Mouse (Mus musculus): ENCODE measurements around the gene Zfp629.
"Not testable (repeated sequence)": the region's sequence is repeated elsewhere in the genome, so short reads cannot be mapped to it uniquely, and the experiment has no call there.

Zfp629 gene

GRCm38 (mm10) chr7:127614891-127615843 lies at the start of gene Zfp629:
Gene Zfp629, minus strand, starts transcription at chr7:127615797.
- peak; percentile 72 for DNase-seq (ENCODE audit: low spot score)

GRCm38 (mm10) chr7:127662926-127663325 lies 47.3 kb upstream of the Zfp629 start:
- DNase-seq (ENCODE audit: low spot score) = no peak

GRCm38 (mm10) chr7:127661833-127662232 lies 46.2 kb upstream of the Zfp629 start:
- DNase-seq (ENCODE audit: low spot score) = no peak

DNA sequence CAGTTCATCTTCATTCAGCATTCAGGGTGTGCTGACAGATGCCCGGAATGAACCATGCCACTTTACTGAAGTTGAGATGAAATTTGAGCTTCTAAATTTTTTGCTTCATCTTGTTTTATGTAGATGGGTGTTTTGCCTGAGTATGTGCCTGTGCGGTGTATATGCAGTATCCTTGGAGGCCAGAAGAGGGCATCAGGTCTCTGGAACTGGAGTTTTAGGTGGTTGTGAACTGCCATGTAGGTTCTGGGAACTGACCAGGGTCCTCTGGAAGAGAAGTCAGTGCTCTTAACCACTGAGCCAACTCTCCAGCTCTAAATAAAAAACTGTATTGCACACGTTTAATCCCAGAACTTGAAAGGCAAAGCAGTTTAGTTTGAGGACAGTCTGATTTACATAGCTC lies 45.3 kb upstream of the Zfp629 start:
- no peak for DNase-seq (ENCODE audit: low spot score)

- DNase-seq (ENCODE audit: low spot score) = peak; percentile 61
Observed at GRCm38 (mm10) chr7:127656946-127657345, 41.3 kb upstream of the Zfp629 start.

GRCm38 (mm10) chr7:127654318-127654717 lies 38.7 kb upstream of the Zfp629 start:
- DNase-seq (ENCODE audit: low spot score) = no peak

DNA sequence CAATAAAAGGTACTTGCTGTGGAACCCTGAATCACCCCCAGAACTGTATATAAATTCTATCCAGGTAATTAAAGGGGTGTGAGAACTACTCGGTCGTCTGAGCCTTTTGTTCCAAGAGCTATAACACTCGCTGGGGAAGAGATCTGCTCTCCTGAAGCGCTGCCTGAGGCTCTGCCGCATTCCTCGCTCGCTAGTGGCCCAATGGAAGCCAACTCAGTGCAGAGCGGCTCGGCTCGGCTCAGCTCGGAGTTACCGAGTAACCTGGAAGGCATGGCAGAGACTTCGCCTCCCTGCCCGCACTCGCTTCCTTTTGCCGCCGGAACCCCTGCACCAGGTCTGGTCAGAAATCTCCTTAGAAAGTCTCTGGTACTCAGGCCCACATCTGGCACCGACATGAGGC lies 36.5 kb upstream of the Zfp629 start:
- no peak for DNase-seq (ENCODE audit: low spot score)

- no peak for DNase-seq (ENCODE audit: low spot score)
Observed at GRCm38 (mm10) chr7:127651624-127652023, 36.0 kb upstream of the Zfp629 start.

DNA sequence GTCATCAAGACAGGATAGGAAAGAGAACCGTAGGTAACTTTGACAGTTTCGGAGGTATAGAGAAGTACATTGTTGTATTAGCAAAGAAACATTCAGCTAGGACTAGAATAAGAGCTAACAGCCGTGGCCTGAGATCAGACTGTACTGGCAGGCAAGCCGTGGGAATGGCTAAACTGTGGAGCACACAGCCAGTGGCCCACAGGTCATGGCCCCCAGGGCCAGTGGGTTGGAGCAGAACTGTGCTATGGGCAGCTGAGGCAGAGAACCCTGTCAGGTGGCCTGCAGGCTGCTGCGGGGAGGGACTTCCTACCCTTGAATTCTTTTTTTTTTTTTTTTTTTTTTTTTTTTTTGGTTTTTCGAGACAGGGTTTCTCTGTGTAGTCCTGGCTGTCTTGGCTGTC lies 33.6 kb upstream of the Zfp629 start:
- no peak for DNase-seq (ENCODE audit: low spot score)

DNA sequence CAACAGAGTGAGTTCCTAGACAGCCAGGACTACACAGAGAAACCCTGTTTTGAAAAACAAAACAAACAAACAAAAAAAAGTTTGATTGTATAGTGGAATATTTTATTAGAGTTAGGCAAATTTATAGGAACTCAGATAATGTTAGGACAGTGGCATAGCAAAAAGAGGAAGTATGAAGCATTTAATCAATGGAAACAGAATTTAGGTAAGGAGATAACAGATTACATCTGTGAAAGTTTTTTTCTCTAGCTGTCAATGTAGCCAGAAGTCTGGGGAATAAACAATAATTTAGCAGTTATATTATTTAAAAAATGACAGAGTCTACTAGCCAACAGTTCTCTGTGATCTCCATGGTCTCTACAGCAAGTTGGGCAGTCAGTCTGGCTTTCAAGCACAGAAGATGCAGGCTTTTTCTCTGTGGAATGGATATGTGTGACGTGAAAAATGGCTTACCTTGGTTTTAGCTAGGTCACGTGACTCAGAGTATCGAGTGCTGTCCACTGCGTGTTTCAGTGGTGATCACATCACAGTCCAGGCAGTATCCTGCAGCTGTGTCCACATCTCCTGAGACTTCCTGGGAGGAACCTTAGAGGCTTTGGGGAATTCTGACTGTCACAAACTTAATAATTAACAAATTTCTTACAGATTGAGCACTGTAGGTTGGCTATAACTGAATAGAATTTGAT lies 33.1 kb upstream of the Zfp629 start:
- no peak for DNase-seq (ENCODE audit: low spot score)

GRCm38 (mm10) chr7:127647576-127647975 lies 32.0 kb upstream of the Zfp629 start:
- peak; percentile 11 for DNase-seq (ENCODE audit: low spot score)

GRCm38 (mm10) chr7:127646363-127646762 lies 30.8 kb upstream of the Zfp629 start:
- no peak for DNase-seq (ENCODE audit: low spot score)

DNA sequence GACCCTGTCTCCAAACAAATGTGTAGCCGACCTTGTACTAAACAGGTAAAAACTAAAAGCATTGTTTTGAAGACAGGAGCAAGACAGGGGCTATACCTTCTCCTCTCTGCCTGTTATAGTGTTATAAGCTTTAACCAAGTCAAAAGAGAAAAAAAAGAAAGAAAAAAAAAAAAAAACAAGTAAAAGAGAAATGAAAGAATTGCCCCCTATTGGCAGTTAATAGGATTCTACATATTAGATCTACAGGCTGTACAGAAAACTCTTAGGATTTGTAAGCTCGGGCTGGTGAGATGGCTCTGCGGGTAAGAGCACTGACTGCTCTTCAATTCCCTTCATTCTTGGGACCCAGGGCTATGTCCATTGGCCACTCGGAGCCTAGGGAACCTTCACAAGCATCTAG lies 26.7 kb upstream of the Zfp629 start:
- no peak for DNase-seq (ENCODE audit: low spot score)

DNA sequence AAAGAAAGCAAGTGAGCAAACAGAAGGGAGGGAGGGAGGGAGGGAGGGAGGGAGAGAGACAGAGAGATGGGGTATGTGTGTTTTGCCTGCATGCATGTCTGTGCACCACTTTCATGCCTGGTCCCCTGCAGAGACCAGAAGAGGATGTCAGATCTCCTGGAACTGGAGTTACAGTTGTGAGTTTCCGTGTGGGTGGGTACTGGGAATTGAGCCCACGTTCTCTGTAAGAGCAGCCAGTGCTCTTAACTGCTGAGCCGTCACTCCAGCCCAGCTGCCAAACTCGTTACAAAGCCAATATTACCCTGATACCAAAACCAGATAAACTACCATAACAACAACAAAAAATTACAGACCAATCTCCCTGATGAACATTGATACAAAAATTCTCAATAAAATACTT lies 25.7 kb upstream of the Zfp629 start:
- no peak for DNase-seq (ENCODE audit: low spot score)

DNA sequence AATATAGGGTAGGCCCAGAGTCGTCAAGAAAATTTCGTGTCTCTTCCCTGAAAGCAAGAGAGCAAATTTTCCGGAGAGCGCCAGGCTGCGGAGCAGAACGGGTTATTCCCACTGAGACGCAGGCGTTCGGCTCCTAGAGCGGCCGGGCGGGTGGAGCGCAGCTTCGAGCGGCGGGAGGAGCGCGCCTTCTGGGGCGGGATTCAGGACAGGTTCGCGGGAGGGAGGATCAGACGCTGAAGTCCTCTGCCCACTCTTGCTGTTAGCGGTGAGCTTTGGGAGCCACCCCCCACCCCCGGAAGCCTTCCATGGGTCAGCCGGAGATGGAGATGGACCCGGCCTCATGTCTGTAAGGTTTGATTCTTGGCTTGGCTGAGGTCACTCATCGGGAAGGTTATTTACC lies 21.4 kb upstream of the Zfp629 start:
- DNase-seq (ENCODE audit: low spot score) = peak; percentile 83

DNA sequence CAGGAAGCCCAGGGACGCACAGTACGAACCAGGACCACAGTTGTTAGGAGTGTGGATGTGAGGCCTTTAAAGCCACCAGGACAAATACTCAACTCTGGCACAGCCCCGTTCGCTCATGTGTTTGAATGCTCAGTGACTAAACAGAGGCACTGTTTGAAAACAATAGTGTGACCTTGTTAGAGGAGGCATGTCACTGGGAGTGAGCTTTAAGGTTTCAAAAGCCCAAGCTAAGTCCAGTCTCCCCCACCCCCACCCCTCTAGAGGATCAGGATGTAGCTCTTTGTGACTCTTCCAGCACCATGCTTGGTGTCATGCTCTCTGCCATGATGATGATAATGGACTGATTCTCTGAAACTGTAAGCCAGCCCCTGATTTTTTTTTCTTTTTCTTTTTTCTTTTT lies 15.8 kb upstream of the Zfp629 start:
- DNase-seq (ENCODE audit: low spot score) = no peak

GRCm38 (mm10) chr7:127628646-127629045 lies 13.0 kb upstream of the Zfp629 start:
- DNase-seq (ENCODE audit: low spot score) = no peak

- no peak for DNase-seq (ENCODE audit: low spot score)
Observed at GRCm38 (mm10) chr7:127626471-127626870, 10.9 kb upstream of the Zfp629 start.

- no peak for DNase-seq (ENCODE audit: low spot score)
Observed at GRCm38 (mm10) chr7:127626039-127626438, 10.4 kb upstream of the Zfp629 start.

DNA sequence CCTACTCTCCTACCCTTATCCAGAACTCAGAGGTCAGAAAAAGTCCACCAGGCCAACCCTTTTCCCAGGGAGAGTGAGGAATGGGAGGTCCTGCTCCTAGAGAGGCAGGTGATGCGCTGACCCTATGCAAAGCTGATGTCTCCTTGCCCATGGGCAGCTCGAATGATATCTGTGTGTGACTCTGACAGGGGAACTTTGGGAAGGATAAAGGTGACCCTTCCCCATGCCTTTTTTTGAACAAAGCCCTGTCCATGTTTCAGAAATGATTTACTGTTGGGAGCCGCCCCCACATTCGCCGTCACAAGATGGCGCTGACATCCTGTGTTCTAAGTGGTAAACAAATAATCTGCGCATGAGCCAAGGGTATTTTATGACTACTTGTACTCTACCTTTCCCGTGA lies 2.8 kb upstream of the Zfp629 start:
- DNase-seq (ENCODE audit: low spot score) = not testable (repeated sequence)

- DNase-seq (ENCODE audit: low spot score) = no peak
Observed at GRCm38 (mm10) chr7:127617962-127618361, 2.4 kb upstream of the Zfp629 start.

DNA sequence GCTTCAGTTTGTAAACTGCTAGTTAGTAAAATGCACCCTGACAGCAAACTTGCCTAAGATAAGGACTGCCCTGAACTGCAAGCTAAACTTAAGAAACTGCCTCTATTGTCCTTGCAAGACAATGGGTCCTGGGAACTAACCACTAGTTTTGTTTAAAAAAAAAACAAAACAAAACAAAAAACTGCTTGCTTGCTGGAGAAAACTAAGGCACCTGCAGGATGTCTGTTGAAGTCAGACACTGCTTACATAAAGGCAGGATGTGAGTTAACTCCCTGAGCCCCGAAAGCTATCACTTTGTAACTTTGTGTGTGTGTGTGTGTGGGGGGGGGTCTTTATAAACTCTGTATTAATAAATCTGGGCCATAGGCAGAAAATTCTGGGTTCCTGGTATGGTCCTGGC lies 1.3 kb upstream of the Zfp629 start:
- DNase-seq (ENCODE audit: low spot score) = no peak

DNA sequence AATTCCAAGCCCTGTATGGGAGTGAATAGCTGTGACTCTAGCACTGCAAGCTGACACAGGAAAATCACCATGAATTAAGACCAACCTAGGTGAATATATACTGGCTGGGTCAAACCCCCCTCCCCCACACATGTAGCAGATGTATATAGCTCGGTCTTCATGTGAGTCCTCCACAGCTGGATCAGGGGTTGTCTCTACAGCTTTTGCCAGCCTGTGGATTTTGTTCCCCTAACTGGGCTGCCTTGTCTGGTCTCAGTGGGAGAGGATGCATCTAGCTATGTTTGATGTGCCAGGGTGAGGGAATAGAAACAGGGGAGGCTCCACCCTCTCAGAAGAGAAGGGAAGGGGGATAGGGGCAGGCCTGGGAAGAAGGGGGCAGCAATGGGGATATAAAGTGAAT lies 739 bp upstream of the Zfp629 start:
- no peak for DNase-seq (ENCODE audit: low spot score)

Data from ovary, postnatal 36 days (tissue).